ENCODE assay signal across 8 mouse cellular contexts in genomic region chr4:135986301-135986942, GRCm38 (mm10). TPM values are rescaled to one million over a fixed set of nuclear protein-coding genes. Genes with fewer than 3 reads are reported as not detected.
A peak's percentile ranks its signal among the peaks of the same experiment; 100 is the strongest.
DNase-seq lines count a peak whose midpoint lies in the region; ATAC-seq and TF ChIP-seq lines count a peak whose summit lies in the region.

No protein-coding gene starts in this region.

- TF ChIP-seq RAD21 in MEL (IDR thresholded peaks at IDR 0.05; ENCODE audit: low read depth, low read length), result no peak

- 0 out of 2 replicates have a peak, but pooled peaks cover 2% of the 10 kb centered on the region for H3K4me1 ChIP-seq in kidney, adult 2 months (ENCODE audit: control insufficient read depth, insufficient read depth, low read length)
- peaks cover 10 to 39% of the 10 kb centered on the region in 2 experiments for H3K4me1 ChIP-seq in MEL (ENCODE audit: control insufficient read depth in 1 of 2, insufficient read depth in 2 of 2, low read length in 2 of 2)
- peaks cover 21% of the 10 kb centered on the region for H3K4me1 ChIP-seq in forebrain, embryonic 15.5 days
- H3K4me1 ChIP-seq in liver, embryonic 15.5 days (replicated peaks), result peaks cover 63% of the 10 kb centered on the region

- ATAC-seq in forebrain, embryonic 15.5 days (replicated peaks), result no peak
- peak; percentile 11; the same call in 1 of the 2 replicates for ATAC-seq in liver, embryonic 15.5 days (ENCODE audit: insufficient read depth)

- H3K27me3 ChIP-seq in kidney, adult 2 months (replicated peaks; ENCODE audit: control insufficient read depth, insufficient read depth, low read length), result no peaks in the 10 kb centered on the region
- H3K27me3 ChIP-seq in MEL (ENCODE audit: control insufficient read depth in 1 of 2, insufficient read depth in 2 of 2, low read length in 2 of 2), result no peaks in the 10 kb centered on the region
- no peaks in the 10 kb centered on the region for H3K27me3 ChIP-seq in forebrain, embryonic 15.5 days
- H3K27me3 ChIP-seq in liver, embryonic 15.5 days, result no peaks in the 10 kb centered on the region

- no peaks in the 10 kb centered on the region for H3K36me3 ChIP-seq in kidney, adult 2 months (ENCODE audit: control insufficient read depth, insufficient read depth, low read length)
- peaks cover 15 to 44% of the 10 kb centered on the region in 2 experiments for H3K36me3 ChIP-seq in MEL (ENCODE audit: control insufficient read depth in 1 of 2, insufficient read depth in 2 of 2, low read length in 2 of 2)
- peaks cover 9% of the 10 kb centered on the region; the same call in 1 of the 2 replicates for H3K36me3 ChIP-seq in forebrain, embryonic 15.5 days
- H3K36me3 ChIP-seq in liver, embryonic 15.5 days (replicated peaks), result peaks cover 39% of the 10 kb centered on the region

- H3K79me2 ChIP-seq in MEL (ENCODE audit: control insufficient read depth, insufficient read depth, low read length, poor library complexity), result peaks cover 25% of the 10 kb centered on the region

- 8% methylated on average over 23 of the region's 23 CpGs for WGBS in kidney, adult 2 months
- 5% methylated on average over 23 of the region's 23 CpGs for WGBS in forebrain, embryonic 15.5 days
- 8% methylated on average over 23 of the region's 23 CpGs for WGBS in liver, embryonic 15.5 days (ENCODE audit: insufficient replicate concordance)

- DNase-seq in kidney, adult 2 months, result no peak
- no peak for DNase-seq in kidney, adult 8-10 months
- peak; percentile 56 for DNase-seq in MEL (ENCODE audit: low read depth, low spot score)
- no peak for DNase-seq in yolk sac, embryonic 10.5 days (ENCODE audit: low spot score)
- no peak for DNase-seq in testis, postnatal 14 days (ENCODE audit: low spot score)
- DNase-seq in layer of hippocampus, adult 9-11 months, result no peak

- H3K9me3 ChIP-seq in MEL (replicated peaks; ENCODE audit: insufficient read depth, low read length), result no peaks in the 10 kb centered on the region
- H3K9me3 ChIP-seq in forebrain, embryonic 15.5 days, result no peaks in the 10 kb centered on the region
- H3K9me3 ChIP-seq in liver, embryonic 15.5 days (replicated peaks), result no peaks in the 10 kb centered on the region

- peak overlapping the region; percentile 93 for H3K4me2 ChIP-seq in forebrain, embryonic 15.5 days (replicated peaks)
- peak overlapping the region; percentile 95 for H3K4me2 ChIP-seq in liver, embryonic 15.5 days

- 0 out of 2 replicates have a peak overlapping the region, but pooled peaks have one; percentile 29 for H3K27ac ChIP-seq in kidney, adult 2 months (ENCODE audit: insufficient read depth, low read depth, low read length)
- peak overlapping the region; percentile 60 for H3K27ac ChIP-seq in MEL (ENCODE audit: control insufficient read depth, low read depth, low read length)
- H3K27ac ChIP-seq in forebrain, embryonic 15.5 days (replicated peaks), result peak overlapping the region; percentile 91
- H3K27ac ChIP-seq in liver, embryonic 15.5 days (replicated peaks), result peak overlapping the region; percentile 94

- no peak for TF ChIP-seq POLR2A in kidney, adult 2 months (IDR thresholded peaks at IDR 0.05; ENCODE audit: low read depth, low read length)
- TF ChIP-seq POLR2A in MEL (IDR thresholded peaks at IDR 0.05; ENCODE audit: control insufficient read depth in 1 of 2, insufficient read depth in 1 of 2, low read depth in 1 of 2, low read length in 2 of 2, poor library complexity in 1 of 2), result no peak

- H3K9ac ChIP-seq in MEL (ENCODE audit: control insufficient read depth, low read depth, low read length, poor library complexity, severe bottlenecking), result peak overlapping the region; percentile 96
- H3K9ac ChIP-seq in forebrain, embryonic 15.5 days (replicated peaks), result peak overlapping the region; percentile 91
- peak overlapping the region; percentile 99 for H3K9ac ChIP-seq in liver, embryonic 15.5 days

- H3K4me3 ChIP-seq in kidney, adult 2 months (ENCODE audit: insufficient read depth, low read depth, low read length), result peak overlapping the region; percentile 76
- H3K4me3 ChIP-seq in MEL (ENCODE audit: control insufficient read depth in 1 of 2, insufficient read depth in 1 of 2, low read depth in 2 of 2, low read length in 2 of 2), result peak overlapping the region; percentile 67 to 78
- H3K4me3 ChIP-seq in forebrain, embryonic 15.5 days, result peak overlapping the region; percentile 85
- peak overlapping the region; percentile 98 for H3K4me3 ChIP-seq in liver, embryonic 15.5 days (replicated peaks)

- TF ChIP-seq EP300 in MEL (IDR thresholded peaks at IDR 0.05; ENCODE audit: low read depth in 1 of 2, low read length in 2 of 2), result no peak

- no peak for TF ChIP-seq CTCF in kidney, adult 2 months (conservative IDR thresholded peaks at IDR 0.05; ENCODE audit: insufficient read depth, insufficient read length, low read depth, low read length)
- TF ChIP-seq CTCF in MEL (IDR thresholded peaks at IDR 0.05 in 2 of 3, conservative IDR thresholded peaks at IDR 0.05 in 1 of 3; ENCODE audit: control insufficient read depth in 1 of 3, insufficient read depth in 1 of 3, low read depth in 2 of 3, low read length in 3 of 3, poor library complexity in 1 of 3, severe bottlenecking in 1 of 3), result no peak

TF ChIP-seq in MEL, 35 proteins besides CTCF, POLR2A, EP300 and RAD21:
- TF ChIP-seq MAZ (IDR thresholded peaks at IDR 0.05; ENCODE audit: low read depth, low read length) (no peak), MXI1 (IDR thresholded peaks at IDR 0.05; ENCODE audit: low read depth, low read length) (no peak), NELFE (IDR thresholded peaks at IDR 0.05; ENCODE audit: low read depth, low read length) (no peak), RCOR1 (IDR thresholded peaks at IDR 0.05; ENCODE audit: low read depth, low read length) (no peak), KAT2A (conservative IDR thresholded peaks at IDR 0.05; ENCODE audit: low read depth, low read length) (no peak), ZKSCAN1 (IDR thresholded peaks at IDR 0.05; ENCODE audit: low read depth, low read length) (no peak), MAX (IDR thresholded peaks at IDR 0.05; ENCODE audit: low read length) (0 out of 2 replicates have a peak, but pooled peaks have one; percentile 9)

RNA-seq across cellular contexts. Expression of gene Pithd1, which starts 0.6 kb away (rescaled TPM):
- 31.8 and 33.5 TPM in 2 replicates for polyA plus RNA-seq in kidney, adult 2 months (2012; rRNA removed)
- total RNA-seq in MEL (2012; rRNA removed), result 75.5 and 77.7 TPM in 2 replicates
- polyA plus RNA-seq in MEL (2012; ENCODE audit: insufficient read depth in 1 of 2, insufficient read length in 2 of 2, low read depth in 1 of 2, low replicate concordance in 2 of 2, missing spikeins in 1 of 2), result 10 to 100 TPM in 1 of 2 experiments, not detected in 1; 62.8 TPM
- polyA plus RNA-seq in forebrain, embryonic 15.5 days (2015; fragmentation: Nextera tagmentation; extraction: Ambion mirVana), result 52.1 and 55.3 TPM in 2 replicates
- 73.9 and 81.7 TPM in 2 replicates for polyA plus RNA-seq in liver, embryonic 15.5 days (2015; fragmentation: Nextera tagmentation; extraction: Ambion mirVana)

RNA-seq across cellular contexts. Expression of gene Lypla2, which starts 14.0 kb away (rescaled TPM):
- polyA plus RNA-seq in kidney, adult 2 months (2012; rRNA removed), result 90.8 and 100 TPM in 2 replicates
- 53.8 and 65.1 TPM in 2 replicates for total RNA-seq in MEL (2012; rRNA removed)
- polyA plus RNA-seq in MEL (2012; ENCODE audit: insufficient read depth in 1 of 2, insufficient read length in 2 of 2, low read depth in 1 of 2, low replicate concordance in 2 of 2, missing spikeins in 1 of 2), result 10 to 100 TPM in 1 of 2 experiments, not detected in 1; 95.6 TPM
- polyA plus RNA-seq in forebrain, embryonic 15.5 days (2015; fragmentation: Nextera tagmentation; extraction: Ambion mirVana), result 180 and 188 TPM in 2 replicates
- 40.4 and 49.5 TPM in 2 replicates for polyA plus RNA-seq in liver, embryonic 15.5 days (2015; fragmentation: Nextera tagmentation; extraction: Ambion mirVana)

RNA-seq across cellular contexts. Expression of gene Gale, which starts 22.9 kb away (rescaled TPM):
- 12.9 and 13.4 TPM in 2 replicates for polyA plus RNA-seq in kidney, adult 2 months (2012; rRNA removed)
- 23.3 and 24.5 TPM in 2 replicates for total RNA-seq in MEL (2012; rRNA removed)
- polyA plus RNA-seq in MEL (2012; ENCODE audit: insufficient read depth in 1 of 2, insufficient read length in 2 of 2, low read depth in 1 of 2, low replicate concordance in 2 of 2, missing spikeins in 1 of 2), result 10 to 100 TPM in 1 of 2 experiments, not detected in 1; 31.2 TPM
- polyA plus RNA-seq in forebrain, embryonic 15.5 days (2015; fragmentation: Nextera tagmentation; extraction: Ambion mirVana), result 35.2 and 35.6 TPM in 2 replicates
- 38.6 and 46.9 TPM in 2 replicates for polyA plus RNA-seq in liver, embryonic 15.5 days (2015; fragmentation: Nextera tagmentation; extraction: Ambion mirVana)

RNA-seq across cellular contexts. Expression of gene Eloa, which starts 35.1 kb away (rescaled TPM):
- polyA plus RNA-seq in kidney, adult 2 months (2012; rRNA removed), result 11.0 and 12.9 TPM in 2 replicates
- total RNA-seq in MEL (2012; rRNA removed), result 30.9 and 34.1 TPM in 2 replicates
- 10 to 100 TPM; 30.8 to 41.4 TPM for polyA plus RNA-seq in MEL (2012; ENCODE audit: insufficient read depth in 1 of 2, insufficient read length in 2 of 2, low read depth in 1 of 2, low replicate concordance in 2 of 2, missing spikeins in 1 of 2)
- polyA plus RNA-seq in forebrain, embryonic 15.5 days (2015; fragmentation: Nextera tagmentation; extraction: Ambion mirVana), result 30.5 and 32.6 TPM in 2 replicates
- 27.0 and 29.6 TPM in 2 replicates for polyA plus RNA-seq in liver, embryonic 15.5 days (2015; fragmentation: Nextera tagmentation; extraction: Ambion mirVana)

RNA-seq across cellular contexts. Expression of gene Hmgcl, which starts 40.2 kb away (rescaled TPM):
- polyA plus RNA-seq in kidney, adult 2 months (2012; rRNA removed), result 175 and 199 TPM in 2 replicates
- total RNA-seq in MEL (2012; rRNA removed), result 48.5 and 48.7 TPM in 2 replicates
- polyA plus RNA-seq in MEL (2012; ENCODE audit: insufficient read depth in 1 of 2, insufficient read length in 2 of 2, low read depth in 1 of 2, low replicate concordance in 2 of 2, missing spikeins in 1 of 2), result 10 to 100 TPM in 1 of 2 experiments, not detected in 1; 66.5 TPM
- 61.3 and 66.6 TPM in 2 replicates for polyA plus RNA-seq in forebrain, embryonic 15.5 days (2015; fragmentation: Nextera tagmentation; extraction: Ambion mirVana)
- polyA plus RNA-seq in liver, embryonic 15.5 days (2015; fragmentation: Nextera tagmentation; extraction: Ambion mirVana), result 91.4 and 96.5 TPM in 2 replicates

Comparison
In these comparisons a context has a peak if more than half of its experiments do, and no peak if none do; other contexts are left out.
1. H3K27ac ChIP-seq: peak in every context shown above with its lines; median percentile 94 in liver, embryonic 15.5 days; 91 in forebrain, embryonic 15.5 days; 60 in MEL; 29 in kidney, adult 2 months.